Mouse (Mus musculus) testis, postnatal 10 days (tissue): ENCODE results near the gene Pate4.
"Not testable (repeated sequence)": the region's sequence is repeated elsewhere in the genome, so short reads cannot be mapped to it uniquely, and the experiment has no call there.

Source experiments
- DNase-seq: peaks from one replicate; pipeline ENCODE4 v3.0.0; 2021; ENCODE audit warnings: low spot score

The Pate4 gene

GRCm38 (mm10) chr9:35611841-35612240 is at the start of gene Pate4:
Pate4 (minus strand) TSS chr9:35611941.
- no peak for DNase-seq

GRCm38 (mm10) chr9:35648102-35648501 is 36.4 kb upstream of the Pate4 start, which contains the start of gene Pate3:
Pate3 (minus strand) TSS chr9:35648202.
- no peak for DNase-seq

GRCm38 (mm10) chr9:35632981-35633380 is 21.2 kb upstream of the Pate4 start:
- no peak for DNase-seq

GRCm38 (mm10) chr9:35616784-35617183 is 5.0 kb upstream of the Pate4 start:
- not testable (repeated sequence) for DNase-seq

GRCm38 (mm10) chr9:35614005-35614404 is 2.3 kb upstream of the Pate4 start:
- no peak for DNase-seq

- no peak for DNase-seq
These were observed 3.9 kb downstream of the Pate4 start for GRCm38 (mm10) chr9:35607647-35608405.

- peak; percentile 58 for DNase-seq
These were observed 18.8 kb downstream of the Pate4 start for GRCm38 (mm10) chr9:35592903-35593302.

GRCm38 (mm10) chr9:35587674-35588073 is 24.1 kb downstream of the Pate4 start:
- no peak for DNase-seq

- DNase-seq = peak; percentile 48
These were observed 37.3 kb downstream of the Pate4 start for GRCm38 (mm10) chr9:35574416-35574815.

GRCm38 (mm10) chr9:35570663-35571062 is 41.1 kb downstream of the Pate4 start:
- DNase-seq = no peak

GRCm38 (mm10) chr9:35569571-35570534 is 41.9 kb downstream of the Pate4 start, which contains the start of the genes Pate2 and Hyls1:
Pate2 (plus strand) TSS chr9:35570284.
Hyls1 (minus strand) TSS chr9:35570398.
- DNase-seq = peak; percentile 95

- no peak for DNase-seq
These were observed 43.7 kb downstream of the Pate4 start for GRCm38 (mm10) chr9:35567995-35568394.

GRCm38 (mm10) chr9:35564536-35565240 is 47.1 kb downstream of the Pate4 start:
- no peak for DNase-seq

GRCm38 (mm10) chr9:35561583-35561982 is 50.2 kb downstream of the Pate4 start:
- DNase-seq = no peak

- DNase-seq = no peak
These were observed 50.7 kb downstream of the Pate4 start for GRCm38 (mm10) chr9:35561076-35561475.

GRCm38 (mm10) chr9:35559009-35559890 is 52.5 kb downstream of the Pate4 start:
- peak; percentile 76 for DNase-seq

GRCm38 (mm10) chr9:35558257-35559008 is 53.3 kb downstream of the Pate4 start, which contains the start of the genes Ddx25 and Pus3:
Ddx25 (minus strand) TSS chr9:35558528.
Pus3 (plus strand) TSS chr9:35558595.
- peak; percentile 60 for DNase-seq
